Mouse (Mus musculus) intestine, embryonic 14.5 days (tissue): Measurements from ENCODE around the gene Ppm1h. TPM values are rescaled to one million over a fixed set of nuclear protein-coding genes. Genes with fewer than 3 reads are reported as not detected.

Source experiments
- ATAC-seq: fragments of 200-750 bp; cut with Nextera tagmentation; replicated peaks from 2 replicates; pipeline ENCODE4 v1.8.0; 2017; ENCODE audit warnings: low read depth, moderate number of reproducible peaks, moderate TSS enrichment, moderate library complexity; ENCODE audit not compliant: low FRiP score, low TSS enrichment
- DNase-seq: peaks from one replicate; pipeline ENCODE4 v3.0.0-alpha.2; 2018; ENCODE audit warnings: low spot score
- H3K27ac ChIP-seq: fragments of 300-500 bp; sonication (generic); 2 replicates; pipeline ENCODE4 v1.5.1; 2014; ENCODE audit warnings: low read depth, mild to moderate bottlenecking, control low read depth
- H3K27me3 ChIP-seq: fragments of 300-500 bp; sonication (generic); replicated peaks from 2 replicates; pipeline ENCODE4 v1.6.1; 2014; ENCODE audit warnings: low read length, control low read depth; ENCODE audit not compliant: control insufficient read depth, insufficient read depth
- H3K36me3 ChIP-seq: fragments of 300-500 bp; sonication (generic); 2 replicates; pipeline ENCODE4 v1.6.1; 2014; ENCODE audit warnings: low read length, control low read depth; ENCODE audit not compliant: control insufficient read depth, insufficient read depth
- H3K4me1 ChIP-seq: fragments of 300-500 bp; sonication (generic); replicated peaks from 2 replicates; pipeline ENCODE4 v1.6.1; 2014; ENCODE audit warnings: low read length, control low read depth, mixed read lengths; ENCODE audit not compliant: control insufficient read depth, insufficient read depth
- H3K4me2 ChIP-seq: fragments of 300-500 bp; sonication (generic); 2 replicates; pipeline ENCODE4 v1.6.1; 2014; ENCODE audit warnings: low read length
- H3K4me3 ChIP-seq: fragments of 300-500 bp; sonication (generic); 2 replicates; pipeline ENCODE4 v1.5.1; 2014; ENCODE audit warnings: low read depth, low read length, control low read depth, mixed read lengths
- H3K9ac ChIP-seq: fragments of 300-500 bp; sonication (generic); 2 replicates; pipeline ENCODE4 v1.6.1; 2014; ENCODE audit warnings: mild to moderate bottlenecking, low read length
- H3K9me3 ChIP-seq: fragments of 300-500 bp; sonication (generic); 2 replicates; pipeline ENCODE4 v1.6.1; 2016; ENCODE audit warnings: low read length, control low read depth; ENCODE audit not compliant: control insufficient read depth
- WGBS: fragments of 180-500 bp; shearing (Covaris S2); extraction: QIAGEN DNeasy Blood & Tissue Kit; methylation state at CpG from one replicate; pipeline ENCODE4 v1.1.7; 2014; 5-methylcytosine and 5-hydroxymethylcytosine counted together
- polyA plus RNA-seq: library from polyadenylated mRNA; unstranded; fragments of >200 nt; fragmentation: Nextera tagmentation; extraction: Ambion mirVana; gene quantifications from 2 replicates; pipeline ENCODE4 v1.2.1, GENCODE M21; 2014

Gene Ppm1h
- polyA plus RNA-seq, 1 experiment from 2014 or later = 13.2 TPM

DNA sequence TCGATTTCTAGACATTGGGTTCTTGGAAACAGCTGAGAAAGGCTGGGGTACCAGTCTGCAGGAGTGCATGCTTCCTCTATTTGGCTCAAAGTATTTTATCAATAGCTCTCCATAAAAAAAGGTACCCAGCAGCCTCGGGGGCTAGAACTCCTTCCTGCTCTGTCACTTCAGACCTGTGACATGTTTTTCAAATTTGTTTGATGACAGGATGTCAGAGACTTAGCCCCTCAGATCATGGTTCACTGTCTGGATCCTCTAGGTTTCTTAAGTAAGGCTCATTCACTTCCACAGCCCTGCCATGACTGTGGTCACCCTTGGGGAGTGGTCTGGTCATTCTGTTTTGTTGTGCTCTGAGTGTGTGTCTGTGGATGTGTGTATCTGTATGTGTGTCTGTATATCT, 63.6 kb downstream of the Ppm1h start:
- no peak for DNase-seq
- no peak overlapping the region for H3K4me2 ChIP-seq
- no peak for ATAC-seq
- H3K4me3 ChIP-seq = no peak overlapping the region
- no peaks in the 10 kb centered on the region for H3K9me3 ChIP-seq
- H3K27ac ChIP-seq = no peak overlapping the region
- 78% methylated on average over 2 of the region's 2 CpGs for WGBS
- H3K36me3 ChIP-seq = no peaks in the 10 kb centered on the region
- H3K27me3 ChIP-seq = no peaks in the 10 kb centered on the region
- H3K9ac ChIP-seq = no peak overlapping the region
- H3K4me1 ChIP-seq = no peaks in the 10 kb centered on the region

GRCm38 (mm10) chr10:122743361-122743760, 64.8 kb downstream of the Ppm1h start:
- no peaks in the 10 kb centered on the region for H3K27me3 ChIP-seq
- 91% methylated on average over 2 of the region's 2 CpGs for WGBS
- no peak overlapping the region for H3K27ac ChIP-seq
- no peaks in the 10 kb centered on the region for H3K9me3 ChIP-seq
- no peaks in the 10 kb centered on the region for H3K36me3 ChIP-seq
- no peak overlapping the region for H3K4me2 ChIP-seq
- no peak overlapping the region for H3K9ac ChIP-seq
- DNase-seq = no peak
- H3K4me1 ChIP-seq = no peaks in the 10 kb centered on the region
- no peak overlapping the region for H3K4me3 ChIP-seq
- no peak for ATAC-seq

DNA sequence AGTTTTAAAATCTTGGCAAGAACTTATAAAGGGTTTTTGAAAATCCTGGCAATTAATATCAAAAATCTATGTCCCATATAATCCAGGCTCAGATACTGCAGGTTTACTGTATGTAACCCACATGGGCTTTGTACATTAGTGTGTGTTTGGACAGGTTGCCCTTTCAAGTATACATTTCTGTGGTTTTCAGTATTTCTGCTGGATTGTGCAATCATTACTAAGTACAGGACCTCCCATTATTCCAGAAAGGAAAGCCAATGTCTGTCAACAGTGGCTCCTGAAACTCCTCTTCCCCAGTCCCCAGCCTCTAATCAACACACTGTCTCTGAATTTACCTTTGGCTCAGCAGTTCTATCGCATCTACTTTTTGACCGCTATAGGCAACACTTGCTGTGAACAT, 66.4 kb downstream of the Ppm1h start:
- H3K27me3 ChIP-seq = no peaks in the 10 kb centered on the region
- H3K36me3 ChIP-seq = no peaks in the 10 kb centered on the region
- H3K4me2 ChIP-seq = no peak overlapping the region
- no peaks in the 10 kb centered on the region for H3K9me3 ChIP-seq
- DNase-seq = no peak
- H3K4me1 ChIP-seq = no peaks in the 10 kb centered on the region
- H3K27ac ChIP-seq = no peak overlapping the region
- no peak overlapping the region for H3K9ac ChIP-seq
- H3K4me3 ChIP-seq = no peak overlapping the region
- WGBS = 94% methylated on average over 2 of the region's 2 CpGs
- no peak for ATAC-seq

GRCm38 (mm10) chr10:122746211-122746610, 67.6 kb downstream of the Ppm1h start:
- no peaks in the 10 kb centered on the region for H3K9me3 ChIP-seq
- WGBS = 69% methylated on average over 7 of the region's 7 CpGs
- no peak for ATAC-seq

GRCm38 (mm10) chr10:122747151-122747925, 68.8 kb downstream of the Ppm1h start:
- ATAC-seq (no peak), DNase-seq (no peak)
- no peak overlapping the region for H3K27ac ChIP-seq
- H3K4me3 ChIP-seq = no peak overlapping the region
- H3K36me3 ChIP-seq = no peaks in the 10 kb centered on the region
- H3K9me3 ChIP-seq = no peaks in the 10 kb centered on the region
- no peaks in the 10 kb centered on the region for H3K27me3 ChIP-seq
- H3K9ac ChIP-seq = no peak overlapping the region
- H3K4me2 ChIP-seq = no peak overlapping the region
- H3K4me1 ChIP-seq = no peaks in the 10 kb centered on the region
- WGBS = 87% methylated on average over 11 of the region's 11 CpGs

More at GRCm38 (mm10) chr10:122746211-122746610, 67.6 kb downstream of the Ppm1h start:
- H3K27me3 ChIP-seq = no peaks in the 10 kb centered on the region
- H3K36me3 ChIP-seq = no peaks in the 10 kb centered on the region
- no peak for DNase-seq
- H3K4me1 ChIP-seq = no peaks in the 10 kb centered on the region
- no peak overlapping the region for H3K4me3 ChIP-seq
- H3K4me2 ChIP-seq = no peak overlapping the region
- H3K27ac ChIP-seq = no peak overlapping the region
- H3K9ac ChIP-seq = no peak overlapping the region

DNA sequence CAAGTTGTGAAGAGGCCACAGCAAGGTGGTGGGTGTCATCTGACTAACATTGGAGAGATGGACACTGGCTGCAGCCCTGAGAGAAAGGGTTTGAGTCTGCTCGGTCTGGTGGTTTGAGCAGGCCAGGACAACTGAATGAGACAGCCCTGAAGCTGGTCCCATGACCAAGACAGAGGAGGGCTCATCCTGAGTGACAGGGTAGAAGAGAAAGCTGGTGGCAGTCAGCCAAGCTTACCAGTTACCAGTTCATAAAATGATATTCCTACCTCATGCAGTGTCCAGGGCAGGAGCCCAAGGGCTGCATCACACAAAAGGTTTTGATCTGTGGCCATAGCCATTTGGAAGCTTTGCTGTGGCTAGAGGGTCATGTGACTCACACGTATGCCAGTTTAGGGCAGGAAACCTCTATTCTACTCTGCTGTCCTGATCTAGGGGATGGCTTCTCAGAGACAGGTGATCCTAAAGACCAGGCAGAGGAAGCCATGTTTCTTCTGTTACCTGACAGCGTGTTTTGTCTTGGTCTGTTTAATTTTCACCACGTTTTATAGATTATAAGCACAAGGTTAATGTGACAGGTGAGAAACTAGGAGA, 69.9 kb downstream of the Ppm1h start:
- no peaks in the 10 kb centered on the region for H3K9me3 ChIP-seq
- no peaks in the 10 kb centered on the region for H3K4me1 ChIP-seq
- ATAC-seq (no peak), DNase-seq (no peak)
- 74% methylated on average over 4 of the region's 4 CpGs for WGBS
- H3K36me3 ChIP-seq = no peaks in the 10 kb centered on the region
- H3K9ac ChIP-seq = no peak overlapping the region
- H3K27ac ChIP-seq = no peak overlapping the region
- no peak overlapping the region for H3K4me2 ChIP-seq
- no peaks in the 10 kb centered on the region for H3K27me3 ChIP-seq
- H3K4me3 ChIP-seq = no peak overlapping the region

DNA sequence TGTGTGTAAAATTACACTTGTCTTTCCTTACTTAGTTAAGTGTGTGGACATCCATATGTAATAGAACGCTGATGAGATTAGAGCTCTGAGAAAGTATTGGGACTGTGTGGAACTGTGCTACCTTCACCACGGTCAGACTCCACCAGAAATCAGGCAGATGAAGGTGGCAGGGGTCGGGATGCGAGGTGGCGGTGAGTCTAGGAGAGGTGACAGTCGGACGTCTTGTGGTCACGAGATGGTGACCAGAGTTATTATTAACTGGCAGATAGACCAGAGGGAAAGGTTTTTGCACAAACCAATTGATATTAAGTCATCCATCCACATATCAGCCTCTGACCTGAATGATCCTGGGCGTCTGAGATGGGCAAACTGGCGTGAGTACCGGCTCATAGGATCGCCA, 70.5 kb downstream of the Ppm1h start:
- WGBS = 94% methylated on average over 12 of the region's 12 CpGs
- H3K27ac ChIP-seq = no peak overlapping the region
- H3K4me1 ChIP-seq = 0 out of 2 replicates have a peak, but pooled peaks cover 3% of the 10 kb centered on the region
- no peak overlapping the region for H3K4me3 ChIP-seq
- H3K36me3 ChIP-seq = no peaks in the 10 kb centered on the region
- no peak overlapping the region for H3K4me2 ChIP-seq
- DNase-seq (no peak), ATAC-seq (no peak)
- H3K27me3 ChIP-seq = no peaks in the 10 kb centered on the region
- H3K9me3 ChIP-seq = no peaks in the 10 kb centered on the region
- H3K9ac ChIP-seq = no peak overlapping the region

- no peak overlapping the region for H3K4me2 ChIP-seq
- no peak overlapping the region for H3K9ac ChIP-seq
- DNase-seq (no peak), ATAC-seq (no peak)
- 0 out of 2 replicates have a peak, but pooled peaks cover 3% of the 10 kb centered on the region for H3K4me1 ChIP-seq
- 85% methylated on average over 7 of the region's 7 CpGs for WGBS
- H3K27me3 ChIP-seq = no peaks in the 10 kb centered on the region
- no peak overlapping the region for H3K27ac ChIP-seq
- no peak overlapping the region for H3K4me3 ChIP-seq
- H3K36me3 ChIP-seq = no peaks in the 10 kb centered on the region
- H3K9me3 ChIP-seq = no peaks in the 10 kb centered on the region
Measured at GRCm38 (mm10) chr10:122749876-122750275, 71.3 kb downstream of the Ppm1h start.
